Mouse (Mus musculus): Measurements from ENCODE around the gene Xxylt1. TPM values are rescaled to one million over a fixed set of nuclear protein-coding genes. Genes with fewer than 3 reads are reported as not detected.

The Xxylt1 gene
- total RNA-seq (2012; rRNA removed) (21.5 and 23.8 TPM in 2 replicates), total RNA-seq (2014; rRNA removed) (43.4 and 45.7 TPM in 2 replicates), polyA plus RNA-seq (2012; ENCODE audit: insufficient read length, low read depth) (27.4 and 35.1 TPM in 2 replicates)

GRCm38 (mm10) chr16:31081125-31081664 lies at the start of gene Xxylt1:
Gene Xxylt1 (minus strand): TSS chr16:31081432.
- dilution Hi-C loops (cut with MboI; ENCODE audit: extremely low pct_ligation_motif_present, extremely low pct_unique_long_range_greater_than_20kb, low sequenced_read_pairs) (no loop called here), in situ Hi-C loops (cut with MboI; ENCODE audit: low pct_ligation_motif_present, low pct_unique_long_range_greater_than_20kb, low sequenced_read_pairs) (no loop called here)
- peak within 1 kb of the TSS; percentile 49 for H3K27ac ChIP-seq (ENCODE audit: insufficient read depth, low read depth)

GRCm38 (mm10) chr16:31128116-31128515 lies 46.9 kb upstream of the Xxylt1 start:
- H3K79me2 ChIP-seq (replicated peaks; ENCODE audit: control insufficient read depth, extremely low read depth, insufficient read depth, poor library complexity, severe bottlenecking): no peaks in the 10 kb centered on the region

More at GRCm38 (mm10) chr16:31081125-31081664, at the start of gene Xxylt1:
- DNase-seq (ENCODE audit: extremely low read depth): peak; percentile 95
- Histone ChIP-seq H3K9ac (ENCODE audit: insufficient read depth, low read depth) (peak within 1 kb of the TSS; percentile 39), H3K4me2 (ENCODE audit: insufficient read depth, low read depth, poor library complexity, severe bottlenecking) (peak within 1 kb of the TSS; percentile 52), H3K9me3 (replicated peaks; ENCODE audit: low read length) (no peaks in the 10 kb centered on the region), H3K27me3 (replicated peaks) (no peaks in the 10 kb centered on the region), H3K79me2 (replicated peaks; ENCODE audit: control insufficient read depth, extremely low read depth, insufficient read depth, poor library complexity, severe bottlenecking) (peaks cover 3% of the 10 kb centered on the region; the same call in 1 of the 2 replicates), H3K4me1 (ENCODE audit: control insufficient read depth in 1 of 2, insufficient read depth in 2 of 2) (peaks cover 11 to 33% of the 10 kb centered on the region in 2 experiments), H3K4me3 (replicated peaks in 1 of 3; ENCODE audit: low read depth in 2 of 3, low read length in 2 of 3, poor library complexity in 1 of 3) (peak within 1 kb of the TSS; percentile 79 to 86 (median 85)), H3K36me3 (replicated peaks in 1 of 2; ENCODE audit: control insufficient read depth in 1 of 2, insufficient read depth in 1 of 2, low read length in 1 of 2) (peaks cover 4 to 29% of the 10 kb centered on the region in 2 experiments)
- TF ChIP-seq ZMIZ1 (IDR thresholded peaks at IDR 0.05; ENCODE audit: low read depth, low read length): peak; percentile 83; the same call in 1 of the 2 replicates
- TF ChIP-seq MXI1 (IDR thresholded peaks at IDR 0.05; ENCODE audit: low read depth, low read length): peak; percentile 88
- no peak for TF ChIP-seq PAX5 (IDR thresholded peaks at IDR 0.05; ENCODE audit: low read length)
- TF ChIP-seq JUND (conservative IDR thresholded peaks at IDR 0.05; ENCODE audit: low read depth, low read length): no peak
- no peak; the same call in 1 of the 2 replicates for TF ChIP-seq SMC3 (IDR thresholded peaks at IDR 0.05; ENCODE audit: low read depth, low read length)
- no peak for TF ChIP-seq ZNF384 (IDR thresholded peaks at IDR 0.05; ENCODE audit: low read depth, low read length)
- TF ChIP-seq TCF12 (IDR thresholded peaks at IDR 0.05; ENCODE audit: low read depth, low read length): peak; percentile 93
- peak; percentile 94 for TF ChIP-seq MYC (IDR thresholded peaks at IDR 0.05; ENCODE audit: low read depth, low read length)
- TF ChIP-seq CHD2 (IDR thresholded peaks at IDR 0.05; ENCODE audit: low read length): peak; percentile 61
- peak; percentile 72; the same call in 1 of the 2 replicates for TF ChIP-seq TBP (conservative IDR thresholded peaks at IDR 0.05; ENCODE audit: low read depth, low read length)
- peak; percentile 93 for TF ChIP-seq BHLHE40 (IDR thresholded peaks at IDR 0.05; ENCODE audit: low read depth, low read length)
- 0 out of 2 replicates have a peak, but pooled peaks have one; percentile 35 for TF ChIP-seq E2F4 (IDR thresholded peaks at IDR 0.05; ENCODE audit: insufficient replicate concordance, low read depth, low read length)
- TF ChIP-seq MAZ (IDR thresholded peaks at IDR 0.05; ENCODE audit: low read depth, low read length): peak; percentile 89
- TF ChIP-seq CTCF (conservative IDR thresholded peaks at IDR 0.05 in 1 of 2, IDR thresholded peaks at IDR 0.05 in 1 of 2; ENCODE audit: low read depth in 2 of 2, low read length in 2 of 2): peak in 1 of 2 experiments; percentile 55; a peak in 2 of 4 replicates
- TF ChIP-seq UBTF (IDR thresholded peaks at IDR 0.05; ENCODE audit: low read depth, low read length): peak; percentile 96
- no peak for TF ChIP-seq JUN (IDR thresholded peaks at IDR 0.05; ENCODE audit: insufficient read depth, low read depth, low read length)
- TF ChIP-seq MEF2A (IDR thresholded peaks at IDR 0.05; ENCODE audit: borderline replicate concordance, low read depth, low read length): peak; percentile 78
- TF ChIP-seq IRF4 (IDR thresholded peaks at IDR 0.05; ENCODE audit: low read depth, low read length): peak; percentile 59
- TF ChIP-seq ELF1 (IDR thresholded peaks at IDR 0.05; ENCODE audit: low read depth, low read length): peak; percentile 59; the same call in 1 of the 2 replicates
- TF ChIP-seq SIN3A (IDR thresholded peaks at IDR 0.05; ENCODE audit: low read length): peak; percentile 98
- no peak for TF ChIP-seq MAFK (IDR thresholded peaks at IDR 0.05; ENCODE audit: insufficient replicate concordance, low read length)
- no peak for TF ChIP-seq USF1 (IDR thresholded peaks at IDR 0.05; ENCODE audit: low read depth, low read length)
- TF ChIP-seq MAX (IDR thresholded peaks at IDR 0.05; ENCODE audit: low read length): peak; percentile 90
- TF ChIP-seq NELFE (IDR thresholded peaks at IDR 0.05; ENCODE audit: low read depth, low read length): peak; percentile 92
- TF ChIP-seq POLR2AphosphoS2 (IDR thresholded peaks at IDR 0.05; ENCODE audit: low read depth, low read length): no peak
- peak; percentile 81 for TF ChIP-seq HCFC1 (IDR thresholded peaks at IDR 0.05; ENCODE audit: low read depth, low read length)
- peak; percentile 0; the same call in 1 of the 2 replicates for TF ChIP-seq RAD21 (IDR thresholded peaks at IDR 0.05; ENCODE audit: low read depth, low read length)
- TF ChIP-seq POLR2A (IDR thresholded peaks at IDR 0.05; ENCODE audit: low read depth, low read length): peak; percentile 91
- 0 out of 2 replicates have a peak, but pooled peaks have one; percentile 21 for TF ChIP-seq CHD1 (IDR thresholded peaks at IDR 0.05; ENCODE audit: low read depth, low read length)
- 0 out of 2 replicates have a peak, but pooled peaks have one; percentile 43 for TF ChIP-seq RCOR1 (conservative IDR thresholded peaks at IDR 0.05; ENCODE audit: low read depth, low read length)
- TF ChIP-seq KAT2A (IDR thresholded peaks at IDR 0.05; ENCODE audit: insufficient replicate concordance, low read length): peak; percentile 67; the same call in 1 of the 2 replicates
- TF ChIP-seq EP300 (IDR thresholded peaks at IDR 0.05; ENCODE audit: low read length): peak; percentile 9; the same call in 1 of the 2 replicates
- no peak for TF ChIP-seq ZKSCAN1 (IDR thresholded peaks at IDR 0.05; ENCODE audit: borderline replicate concordance, low read depth, low read length)
- peak; percentile 66 for TF ChIP-seq NRF1 (IDR thresholded peaks at IDR 0.05; ENCODE audit: low read depth, low read length)

More at GRCm38 (mm10) chr16:31128116-31128515, 46.9 kb upstream of the Xxylt1 start:
- Histone ChIP-seq H3K4me1 (ENCODE audit: control insufficient read depth in 1 of 2, insufficient read depth in 2 of 2) (no peaks in the 10 kb centered on the region), H3K9ac (ENCODE audit: insufficient read depth, low read depth) (no peak overlapping the region), H3K4me2 (ENCODE audit: insufficient read depth, low read depth, poor library complexity, severe bottlenecking) (no peak overlapping the region), H3K27me3 (replicated peaks) (no peaks in the 10 kb centered on the region), H3K36me3 (replicated peaks in 1 of 2; ENCODE audit: control insufficient read depth in 1 of 2, insufficient read depth in 1 of 2, low read length in 1 of 2) (peaks cover 40 to 84% of the 10 kb centered on the region in 2 experiments), H3K9me3 (replicated peaks; ENCODE audit: low read length) (no peaks in the 10 kb centered on the region), H3K4me3 (replicated peaks in 1 of 3; ENCODE audit: low read depth in 2 of 3, low read length in 2 of 3, poor library complexity in 1 of 3) (no peak overlapping the region), H3K27ac (ENCODE audit: insufficient read depth, low read depth) (no peak overlapping the region)
- dilution Hi-C loops (cut with MboI; ENCODE audit: extremely low pct_ligation_motif_present, extremely low pct_unique_long_range_greater_than_20kb, low sequenced_read_pairs): no loop called here
- in situ Hi-C loops (cut with MboI; ENCODE audit: low pct_ligation_motif_present, low pct_unique_long_range_greater_than_20kb, low sequenced_read_pairs): no loop called here
- TF ChIP-seq SIN3A (IDR thresholded peaks at IDR 0.05; ENCODE audit: low read length): no peak
- no peak for TF ChIP-seq IRF4 (IDR thresholded peaks at IDR 0.05; ENCODE audit: low read depth, low read length)
- TF ChIP-seq NELFE (IDR thresholded peaks at IDR 0.05; ENCODE audit: low read depth, low read length): no peak
- no peak for TF ChIP-seq MAX (IDR thresholded peaks at IDR 0.05; ENCODE audit: low read length)
- TF ChIP-seq TCF12 (IDR thresholded peaks at IDR 0.05; ENCODE audit: low read depth, low read length): no peak
- no peak for TF ChIP-seq GABPA (IDR thresholded peaks at IDR 0.05; ENCODE audit: insufficient replicate concordance, low read depth, low read length)
- TF ChIP-seq CTCF (conservative IDR thresholded peaks at IDR 0.05 in 1 of 2, IDR thresholded peaks at IDR 0.05 in 1 of 2; ENCODE audit: low read depth in 2 of 2, low read length in 2 of 2): no peak
- TF ChIP-seq MYC (IDR thresholded peaks at IDR 0.05; ENCODE audit: low read depth, low read length): no peak
- TF ChIP-seq ZKSCAN1 (IDR thresholded peaks at IDR 0.05; ENCODE audit: borderline replicate concordance, low read depth, low read length): no peak
- TF ChIP-seq TBP (conservative IDR thresholded peaks at IDR 0.05; ENCODE audit: low read depth, low read length): no peak
- no peak for TF ChIP-seq ZNF384 (IDR thresholded peaks at IDR 0.05; ENCODE audit: low read depth, low read length)
- no peak for TF ChIP-seq PAX5 (IDR thresholded peaks at IDR 0.05; ENCODE audit: low read length)
- TF ChIP-seq CHD2 (IDR thresholded peaks at IDR 0.05; ENCODE audit: low read length): no peak
- TF ChIP-seq ZMIZ1 (IDR thresholded peaks at IDR 0.05; ENCODE audit: low read depth, low read length): no peak
- no peak for TF ChIP-seq E2F4 (IDR thresholded peaks at IDR 0.05; ENCODE audit: insufficient replicate concordance, low read depth, low read length)
- TF ChIP-seq POLR2A (IDR thresholded peaks at IDR 0.05; ENCODE audit: low read depth, low read length): no peak
- TF ChIP-seq JUND (conservative IDR thresholded peaks at IDR 0.05; ENCODE audit: low read depth, low read length): no peak
- TF ChIP-seq ELF1 (IDR thresholded peaks at IDR 0.05; ENCODE audit: low read depth, low read length): no peak
- DNase-seq (ENCODE audit: extremely low read depth): no peak
